31 mouse cellular contexts compared by ENCODE assay signal in genomic region chr10:59410264-59410663, GRCm38 (mm10). TPM values are rescaled to one million over a fixed set of nuclear protein-coding genes. Genes with fewer than 3 reads are reported as not detected.
"Had no signal": no experiment of that assay in that cellular context is flagged by ENCODE, and none has a peak within 500 bp of the region (broad histone marks: within the 10 kb centered on the region; RNA-seq: fewer than 3 reads in every experiment).

No protein-coding gene starts in this region.

- H3K9me3 ChIP-seq: heart, embryonic 13.5 days; heart, embryonic 15.5 days; hindbrain, embryonic 13.5 days; hindbrain, embryonic 15.5 days; kidney, embryonic 15.5 days; limb, embryonic 10.5 days had no signal

- H3K4me1 ChIP-seq: heart, embryonic 13.5 days; heart, embryonic 15.5 days; hindbrain, embryonic 13.5 days; hindbrain, embryonic 15.5 days had no signal

- H3K27me3 ChIP-seq: heart, embryonic 13.5 days; heart, embryonic 15.5 days; hindbrain, embryonic 13.5 days; hindbrain, embryonic 15.5 days; kidney, embryonic 15.5 days; limb, embryonic 12.5 days had no signal

- H3K4me3 ChIP-seq: heart, embryonic 13.5 days; heart, embryonic 15.5 days; hindbrain, embryonic 13.5 days; hindbrain, embryonic 15.5 days; kidney, embryonic 15.5 days; layer of hippocampus, adult 2 months; left cerebral cortex, adult 2 months; limb, embryonic 10.5 days; limb, embryonic 12.5 days had no signal

- ATAC-seq: hindbrain, postnatal 0 days; intestine, embryonic 16.5 days had no signal

- DNase-seq: gastrocnemius, postnatal 14 days; gastrocnemius, postnatal 36 days; heart, adult 18-20 months; heart, postnatal 14 days; heart, postnatal 36 days; kidney, adult 11 months; kidney, adult 2 months; kidney, adult 9 months; kidney, postnatal 14 days; kidney, postnatal 36 days; liver had no signal

- H3K36me3 ChIP-seq: heart, embryonic 13.5 days; heart, embryonic 15.5 days; hindbrain, embryonic 13.5 days; hindbrain, embryonic 15.5 days; kidney, embryonic 15.5 days; limb, embryonic 10.5 days; limb, embryonic 12.5 days had no signal

RNA-seq across cellular contexts. Expression of gene Pla2g12b, which starts 6.8 kb away (rescaled TPM):
- total RNA-seq: gastrocnemius, adult 18-20 months; gastrocnemius, adult 8-10 months; gastrocnemius, postnatal 36 days; heart, adult 18-20 months; heart, adult 8-10 months; heart, postnatal 14 days; heart, postnatal 36 days; hematopoietic stem cell, adult 5-6 weeks; hindbrain, postnatal 0 days; layer of hippocampus, adult 2 months; layer of hippocampus, postnatal 10 days; layer of hippocampus, postnatal 25 days; left cerebral cortex, adult 2 months; left cerebral cortex, postnatal 14 days; left cerebral cortex, postnatal 36 days had no signal
- polyA plus RNA-seq: hindbrain, embryonic 13.5 days; hindbrain, embryonic 15.5 days; hindbrain, postnatal 0 days; limb, embryonic 10.5 days; limb, embryonic 12.5 days; limb, embryonic 14.5 days had no signal

RNA-seq across cellular contexts. Expression of gene Gm10273, which starts 14.8 kb away (rescaled TPM):
- polyA plus RNA-seq: heart, embryonic 13.5 days; intestine, embryonic 16.5 days; kidney, embryonic 15.5 days; limb, embryonic 12.5 days had no signal

RNA-seq across cellular contexts. Expression of gene Oit3, which starts 31.3 kb away (rescaled TPM):
- total RNA-seq: gastrocnemius, adult 18-20 months; gastrocnemius, adult 8-10 months; heart, adult 18-20 months; heart, postnatal 36 days; hindbrain, postnatal 0 days had no signal
